Mouse (Mus musculus): ENCODE measurements around the gene Krtap19-5.

- TF ChIP-seq CTCF (IDR thresholded peaks at IDR 0.05): no peak
- no peak for TF ChIP-seq POLR2A (IDR thresholded peaks at IDR 0.05; ENCODE audit: insufficient read depth, low read depth, low read length)
Observed at GRCm38 (mm10) chr16:88848558-88848957, 47.7 kb downstream of the Krtap19-5 start.
